Mouse (Mus musculus): ENCODE measurements around the gene Psg17.

GRCm38 (mm10) chr7:18840386-18841173 lies 19.2 kb upstream of the Psg17 start:
- TF ChIP-seq POLR2A (IDR thresholded peaks at IDR 0.05; ENCODE audit: low read depth, low read length) (no peak), CTCF (IDR thresholded peaks at IDR 0.05; ENCODE audit: extremely low read depth, insufficient read depth, insufficient read length, insufficient replicate concordance) (no peak)
